Mouse (Mus musculus) lung, embryonic 14.5 days (tissue): ENCODE measurements at regions not wholly inside any gene's neighbourhood (a gene's known extent, or its start where the extent isn't known, plus 50 kb on each side); places are given as distances from the start of the nearest gene placed in this dataset.

Source experiments
- ATAC-seq: fragments of 200-750 bp; cut with Nextera tagmentation; 2 replicates; pipeline ENCODE4 v1.8.0; 2017; ENCODE audit warnings: mild to moderate bottlenecking, moderate TSS enrichment, moderate library complexity; ENCODE audit not compliant: insufficient read depth
- DNase-seq: peaks from one replicate; pipeline ENCODE4 v3.0.0-alpha.2; 2015
- H3K27ac ChIP-seq: fragments of 300-500 bp; sonication (generic); 2 replicates; pipeline ENCODE4 v1.5.1; 2014; ENCODE audit warnings: low read depth, mild to moderate bottlenecking, moderate library complexity
- H3K27me3 ChIP-seq: fragments of 300-500 bp; sonication (generic); 2 replicates; pipeline ENCODE4 v1.6.1; 2014; ENCODE audit warnings: low read length, control low read depth; ENCODE audit not compliant: insufficient read depth
- H3K36me3 ChIP-seq: fragments of 300-500 bp; sonication (generic); 2 replicates; pipeline ENCODE4 v1.6.1; 2014; ENCODE audit warnings: control low read depth; ENCODE audit not compliant: insufficient read depth
- H3K4me1 ChIP-seq: fragments of 300-500 bp; sonication (generic); 2 replicates; pipeline ENCODE4 v1.6.1; 2014; ENCODE audit warnings: antibody characterized with exemption, control low read depth; ENCODE audit not compliant: insufficient read depth
- H3K4me2 ChIP-seq: fragments of 300-500 bp; sonication (generic); 2 replicates; pipeline ENCODE4 v1.6.1; 2014; ENCODE audit warnings: mild to moderate bottlenecking
- H3K4me3 ChIP-seq: fragments of 300-500 bp; sonication (generic); 2 replicates; pipeline ENCODE4 v1.5.1; 2014; ENCODE audit warnings: low read depth, low read length
- H3K9ac ChIP-seq: fragments of 300-500 bp; sonication (generic); 2 replicates; pipeline ENCODE4 v1.6.1; 2014
- H3K9me3 ChIP-seq: fragments of 300-500 bp; sonication (generic); 2 replicates; pipeline ENCODE4 v1.6.1; 2016; ENCODE audit warnings: low read depth, low read length, control low read depth
- CTCF ChIP-seq: IDR thresholded peaks from 2 replicates; pipeline ENCODE4 v1.5.1; 2016; ENCODE audit warnings: antibody characterized with exemption, low read depth
- WGBS: fragments of 180-500 bp; shearing (Covaris S2); extraction: QIAGEN DNeasy Blood & Tissue Kit; methylation state at CpG from one replicate; pipeline ENCODE4 v1.1.7; 2014; 5-methylcytosine and 5-hydroxymethylcytosine counted together

GRCm38 (mm10) chr7:135861409-135861805, 145.2 kb upstream of the Mki67 start:
- Histone ChIP-seq H3K9ac (no peak overlapping the region), H3K27me3 (no peaks in the 10 kb centered on the region), H3K27ac (peak overlapping the region; percentile 7; the same call in 1 of the 2 replicates), H3K4me1 (peaks cover 35% of the 10 kb centered on the region), H3K4me3 (no peak overlapping the region), H3K36me3 (no peaks in the 10 kb centered on the region), H3K4me2 (peak overlapping the region; percentile 5; the same call in 1 of the 2 replicates), H3K9me3 (no peaks in the 10 kb centered on the region)
- DNase-seq (peak; percentile 77), ATAC-seq (peak; percentile 39; the same call in 1 of the 2 replicates)
- 24% methylated on average over 7 of the region's 7 CpGs for WGBS
- TF ChIP-seq CTCF, result no peak

- Histone ChIP-seq H3K9ac (no peak overlapping the region), H3K4me2 (no peak overlapping the region; the same call in 1 of the 2 replicates), H3K4me3 (no peak overlapping the region), H3K27ac (peak overlapping the region; percentile 52), H3K36me3 (no peaks in the 10 kb centered on the region), H3K4me1 (peaks cover 35% of the 10 kb centered on the region), H3K27me3 (no peaks in the 10 kb centered on the region), H3K9me3 (no peaks in the 10 kb centered on the region)
- 22% methylated on average over 22 of the region's 22 CpGs for WGBS
- DNase-seq, result peak; percentile 76
- TF ChIP-seq CTCF, result no peak
- peak; percentile 61 for ATAC-seq
These were observed 147.6 kb upstream of the Mki67 start for GRCm38 (mm10) chr7:135863581-135864426.

GRCm38 (mm10) chr7:135870981-135871380, 154.8 kb upstream of the Mki67 start:
- Histone ChIP-seq H3K4me3 (no peak overlapping the region), H3K27me3 (no peaks in the 10 kb centered on the region), H3K9ac (no peak overlapping the region), H3K27ac (no peak overlapping the region), H3K4me2 (no peak overlapping the region), H3K36me3 (no peaks in the 10 kb centered on the region), H3K9me3 (no peaks in the 10 kb centered on the region), H3K4me1 (no peaks in the 10 kb centered on the region)
- ATAC-seq (no peak), DNase-seq (peak; percentile 50)
- WGBS, result 67% methylated on average over 6 of the region's 6 CpGs
- no peak for TF ChIP-seq CTCF

- 84% methylated on average over 6 of the region's 6 CpGs for WGBS
- ATAC-seq (no peak), DNase-seq (no peak)
- no peak overlapping the region for H3K27ac ChIP-seq
- H3K9me3 ChIP-seq, result no peaks in the 10 kb centered on the region
- TF ChIP-seq CTCF, result no peak
- H3K36me3 ChIP-seq, result no peaks in the 10 kb centered on the region
- H3K4me2 ChIP-seq, result no peak overlapping the region
- H3K4me3 ChIP-seq, result no peak overlapping the region
- H3K9ac ChIP-seq, result no peak overlapping the region
- no peaks in the 10 kb centered on the region for H3K4me1 ChIP-seq
- no peaks in the 10 kb centered on the region for H3K27me3 ChIP-seq
These were observed 161.1 kb upstream of the Mki67 start for GRCm38 (mm10) chr7:135877091-135877874.

GRCm38 (mm10) chr7:135878750-135879149, 162.6 kb upstream of the Mki67 start:
- peak; percentile 48 for DNase-seq
- no peaks in the 10 kb centered on the region for H3K27me3 ChIP-seq
- H3K4me1 ChIP-seq, result no peaks in the 10 kb centered on the region
- no peaks in the 10 kb centered on the region for H3K36me3 ChIP-seq
- no peak overlapping the region for H3K4me2 ChIP-seq
- no peak overlapping the region for H3K9ac ChIP-seq
- no peak for ATAC-seq
- H3K4me3 ChIP-seq, result no peak overlapping the region
- no peaks in the 10 kb centered on the region for H3K9me3 ChIP-seq
- 37% methylated on average over 3 of the region's 3 CpGs for WGBS
- no peak for TF ChIP-seq CTCF
- H3K27ac ChIP-seq, result no peak overlapping the region

- no peak overlapping the region for H3K27ac ChIP-seq
- H3K4me1 ChIP-seq, result no peaks in the 10 kb centered on the region
- no peak overlapping the region for H3K4me3 ChIP-seq
- WGBS, result 88% methylated on average over 9 of the region's 9 CpGs
- no peaks in the 10 kb centered on the region for H3K27me3 ChIP-seq
- no peak for DNase-seq
- H3K9me3 ChIP-seq, result no peaks in the 10 kb centered on the region
- H3K4me2 ChIP-seq, result no peak overlapping the region
- no peak for TF ChIP-seq CTCF
- no peak overlapping the region for H3K9ac ChIP-seq
- H3K36me3 ChIP-seq, result no peaks in the 10 kb centered on the region
- no peak for ATAC-seq
These were observed 164.3 kb upstream of the Mki67 start for GRCm38 (mm10) chr7:135880446-135880845.

- no peaks in the 10 kb centered on the region for H3K4me1 ChIP-seq
- TF ChIP-seq CTCF, result no peak
- 92% methylated on average over 4 of the region's 4 CpGs for WGBS
- no peaks in the 10 kb centered on the region for H3K27me3 ChIP-seq
- ATAC-seq, result no peak
- no peaks in the 10 kb centered on the region for H3K36me3 ChIP-seq
- H3K9ac ChIP-seq, result no peak overlapping the region
- no peak overlapping the region for H3K4me3 ChIP-seq
- no peak overlapping the region for H3K27ac ChIP-seq
- DNase-seq, result no peak
- no peak overlapping the region for H3K4me2 ChIP-seq
- no peaks in the 10 kb centered on the region for H3K9me3 ChIP-seq
These were observed 166.1 kb upstream of the Mki67 start for GRCm38 (mm10) chr7:135882306-135882705.
